Mouse (Mus musculus) heart, embryonic 16.5 days (tissue): Measurements from ENCODE around the gene Akap14. TPM values are rescaled to one million over a fixed set of nuclear protein-coding genes. Genes with fewer than 3 reads are reported as not detected.
A peak's percentile ranks its signal among the peaks of the same experiment; 100 is the strongest.

ENCODE experiments used
- ATAC-seq: fragments of 200-750 bp; cut with Nextera tagmentation; replicated peaks from 2 replicates; pipeline ENCODE4 v1.8.0; 2017; ENCODE audit warnings: moderate number of reproducible peaks; ENCODE audit not compliant: insufficient read depth, low FRiP score; ENCODE audit errors: extremely low read depth
- H3K27ac ChIP-seq: fragments of 300-500 bp; sonication (generic); 2 replicates; pipeline ENCODE4 v1.5.1; 2014; ENCODE audit warnings: mild to moderate bottlenecking, low read length, control low read depth, moderate library complexity
- H3K27me3 ChIP-seq: fragments of 300-500 bp; sonication (generic); 2 replicates; pipeline ENCODE4 v1.6.1; 2014; ENCODE audit warnings: low read length, mixed read lengths; ENCODE audit not compliant: control insufficient read depth, insufficient read depth
- H3K36me3 ChIP-seq: fragments of 300-500 bp; sonication (generic); 2 replicates; pipeline ENCODE4 v1.6.1; 2014; ENCODE audit not compliant: control insufficient read depth, insufficient read depth
- H3K4me1 ChIP-seq: fragments of 300-500 bp; sonication (generic); 2 replicates; pipeline ENCODE4 v1.6.1; 2014; ENCODE audit warnings: low read length, mixed read lengths; ENCODE audit not compliant: control insufficient read depth, insufficient read depth
- H3K4me2 ChIP-seq: fragments of 300-500 bp; sonication (generic); 2 replicates; pipeline ENCODE4 v1.6.1; 2014; ENCODE audit warnings: low read depth, mild to moderate bottlenecking, control low read depth, low read length
- H3K4me3 ChIP-seq: fragments of 300-500 bp; sonication (generic); 2 replicates; pipeline ENCODE4 v1.5.1; 2014; ENCODE audit warnings: mild to moderate bottlenecking, control low read depth, low read length
- H3K9ac ChIP-seq: fragments of 300-500 bp; sonication (generic); 2 replicates; pipeline ENCODE4 v1.6.1; 2014; ENCODE audit warnings: low read length, control low read depth
- H3K9me3 ChIP-seq: fragments of 300-500 bp; sonication (generic); replicated peaks from 2 replicates; pipeline ENCODE4 v1.6.1; 2016; ENCODE audit warnings: low read length; ENCODE audit not compliant: control insufficient read depth
- WGBS: fragments of 180-500 bp; shearing (Covaris S2); extraction: QIAGEN DNeasy Blood & Tissue Kit; methylation state at CpG from one replicate; pipeline ENCODE4 v1.1.7; 2014; 5-methylcytosine and 5-hydroxymethylcytosine counted together
- polyA plus RNA-seq: library from polyadenylated mRNA; unstranded; fragments of >200 nt; fragmentation: Nextera tagmentation; extraction: Ambion mirVana; gene quantifications from 2 replicates; pipeline ENCODE4 v1.2.1, GENCODE M21; 2015

The Akap14 gene
- polyA plus RNA-seq, 1 experiment from 2014 or later = not detected

- ATAC-seq = no peak; the same call in 1 of the 2 replicates
- no peaks in the 10 kb centered on the region for H3K4me1 ChIP-seq
- no peak overlapping the region for H3K9ac ChIP-seq
- H3K27ac ChIP-seq = no peak overlapping the region
- H3K4me2 ChIP-seq = no peak overlapping the region
- no peaks in the 10 kb centered on the region for H3K9me3 ChIP-seq
- no peaks in the 10 kb centered on the region for H3K36me3 ChIP-seq
- no peak overlapping the region for H3K4me3 ChIP-seq
- no peaks in the 10 kb centered on the region for H3K27me3 ChIP-seq
- 23% methylated on average over 5 of the region's 5 CpGs for WGBS
Measured at GRCm38 (mm10) chrX:37117085-37117484, 51.6 kb downstream of the Akap14 start.

DNA sequence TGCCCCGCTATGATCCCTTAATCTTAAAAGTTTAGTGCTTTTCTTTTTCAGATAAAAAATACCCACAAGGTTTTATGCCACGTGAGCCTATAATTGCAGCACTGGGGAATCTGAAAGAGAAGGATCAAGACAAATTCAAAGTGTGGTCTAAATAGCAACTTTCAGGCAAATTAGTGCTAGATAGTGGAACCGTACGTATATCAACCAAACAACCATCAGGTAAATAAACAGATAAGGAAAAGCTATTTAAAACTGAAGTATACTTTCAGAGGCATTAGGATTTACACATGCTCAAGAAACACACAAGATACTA is 57.8 kb downstream of the Akap14 start:
- Histone ChIP-seq H3K27ac (no peak overlapping the region), H3K27me3 (no peaks in the 10 kb centered on the region), H3K9ac (no peak overlapping the region), H3K4me2 (peak overlapping the region; percentile 44; the same call in 1 of the 2 replicates), H3K36me3 (no peaks in the 10 kb centered on the region), H3K4me1 (no peaks in the 10 kb centered on the region), H3K9me3 (no peaks in the 10 kb centered on the region), H3K4me3 (no peak overlapping the region)
- 73% methylated on average over 4 of the region's 4 CpGs for WGBS
- no peak for ATAC-seq

DNA sequence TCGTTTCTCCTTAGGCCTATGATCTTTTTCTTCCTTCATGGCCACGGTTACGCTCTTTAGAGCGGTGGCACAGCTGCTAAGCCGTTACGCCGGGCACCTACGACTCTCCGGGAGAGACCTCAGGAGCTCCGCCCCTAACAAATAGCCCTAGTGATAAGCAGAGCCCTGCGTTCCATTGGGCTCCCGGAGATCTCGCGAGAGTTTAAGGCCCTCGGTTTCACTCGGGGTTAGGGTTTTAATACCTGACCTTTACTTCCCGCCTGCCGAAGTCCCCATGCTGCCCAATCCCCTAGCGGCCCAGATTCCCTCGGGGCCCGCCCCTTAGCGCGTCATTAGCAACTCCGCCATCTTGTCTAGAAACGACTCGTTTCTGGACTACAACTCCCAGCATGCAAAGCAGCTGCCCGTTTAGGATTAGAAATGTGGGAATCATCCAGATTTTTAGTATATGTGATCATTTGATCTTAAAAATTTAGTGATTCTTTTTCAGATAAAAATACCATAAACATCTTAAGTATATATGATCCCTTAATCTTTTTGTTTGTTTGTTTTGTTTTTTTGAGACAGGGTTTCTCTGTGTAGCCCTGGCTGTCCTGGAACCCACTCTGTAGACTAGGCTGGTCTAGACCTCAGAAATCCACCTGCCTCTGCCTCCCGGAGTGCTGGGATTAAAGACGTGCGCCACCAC is 58.3 kb downstream of the Akap14 start, which contains the start of gene Upf3b:
TSS of gene Upf3b (minus strand) at position 130 of the 688 bp plus-strand sequence.
- Histone ChIP-seq H3K4me3 (peak within 1 kb of the TSS; percentile 74), H3K27ac (peak within 1 kb of the TSS; percentile 94), H3K9ac (peak within 1 kb of the TSS; percentile 80), H3K9me3 (no peaks in the 10 kb centered on the region), H3K36me3 (no peaks in the 10 kb centered on the region), H3K4me1 (no peaks in the 10 kb centered on the region), H3K4me2 (peak within 1 kb of the TSS; percentile 69), H3K27me3 (no peaks in the 10 kb centered on the region)
- ATAC-seq = peak; percentile 99
- 12% methylated on average over 30 of the region's 30 CpGs for WGBS

DNA sequence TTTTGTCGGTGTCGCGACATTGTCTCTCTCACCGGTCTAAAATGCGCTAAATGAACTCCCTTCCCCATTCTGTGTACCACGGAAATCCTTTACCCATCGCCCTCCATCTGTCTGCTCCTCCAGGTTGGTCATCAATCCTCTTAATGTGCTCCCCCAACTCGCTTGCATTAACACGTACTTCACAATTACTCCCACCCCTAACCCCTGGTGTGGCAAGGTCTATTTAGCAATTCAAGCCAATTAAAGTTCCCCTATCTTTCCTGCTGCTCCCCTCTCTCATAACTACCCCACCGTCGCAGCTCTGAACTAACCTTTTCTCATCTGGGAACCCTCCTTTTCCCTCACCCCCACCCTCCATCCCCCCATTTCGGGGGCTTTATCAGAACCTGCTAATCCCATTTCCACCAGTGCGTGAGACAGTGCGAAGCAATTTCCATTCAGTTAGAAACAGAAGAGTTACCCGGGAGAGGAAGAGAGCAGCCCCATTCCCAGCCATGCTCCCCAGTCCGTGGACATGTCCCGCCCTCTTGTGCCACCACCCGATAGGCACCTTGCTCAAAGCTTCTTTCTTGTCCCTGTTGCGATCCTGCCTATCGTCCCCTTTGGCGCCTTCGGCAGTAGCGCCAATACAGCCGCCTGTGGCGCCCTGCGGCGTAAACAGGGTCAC is 59.0 kb downstream of the Akap14 start:
- H3K36me3 ChIP-seq = no peaks in the 10 kb centered on the region
- H3K9me3 ChIP-seq = no peaks in the 10 kb centered on the region
- H3K4me1 ChIP-seq = no peaks in the 10 kb centered on the region
- 12% methylated on average over 27 of the region's 27 CpGs for WGBS
- peak overlapping the region; percentile 69 for H3K4me2 ChIP-seq
- ATAC-seq = peak; percentile 82
- H3K9ac ChIP-seq = peak overlapping the region; percentile 80
- H3K4me3 ChIP-seq = peak overlapping the region; percentile 74
- H3K27me3 ChIP-seq = no peaks in the 10 kb centered on the region
- peak overlapping the region; percentile 94 for H3K27ac ChIP-seq

DNA sequence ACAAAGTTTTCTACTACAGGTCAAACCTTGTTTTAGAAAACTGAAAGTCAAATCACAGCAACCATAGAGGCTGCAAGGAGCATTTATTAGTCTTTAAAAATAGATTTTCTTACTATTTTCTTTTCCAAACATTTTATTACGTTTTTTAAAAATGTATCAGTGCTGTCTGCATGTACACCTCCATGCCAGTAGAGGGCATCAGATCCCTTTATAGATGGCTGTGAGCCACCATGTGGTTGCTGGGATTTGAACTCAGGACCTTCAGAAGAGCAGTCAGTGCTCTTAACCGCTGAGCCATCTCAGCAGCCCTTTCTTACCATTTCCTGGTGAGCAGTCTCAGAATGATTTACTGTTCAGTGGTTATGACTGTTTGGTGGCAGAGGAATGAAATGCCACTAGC is 64.8 kb downstream of the Akap14 start:
- no peaks in the 10 kb centered on the region for H3K9me3 ChIP-seq
- no peak overlapping the region for H3K9ac ChIP-seq
- H3K27me3 ChIP-seq = no peaks in the 10 kb centered on the region
- H3K4me2 ChIP-seq = no peak overlapping the region
- peaks cover 9% of the 10 kb centered on the region for H3K36me3 ChIP-seq
- H3K4me3 ChIP-seq = no peak overlapping the region
- H3K27ac ChIP-seq = no peak overlapping the region
- no peaks in the 10 kb centered on the region for H3K4me1 ChIP-seq
- 81% methylated on average over 2 of the region's 2 CpGs for WGBS
- no peak for ATAC-seq

Other genes with a start within 250 kb of the Akap14 start
- gene Sept6, start 177.0 kb downstream of the Akap14 start, polyA plus RNA-seq = 49.7 and 50.3 TPM in 2 replicates
- gene Sowahd, start 120.0 kb downstream of the Akap14 start, polyA plus RNA-seq = 0.15 and 0.24 TPM in 2 replicates
- gene Rpl39, start 83.4 kb downstream of the Akap14 start, polyA plus RNA-seq = 275 and 291 TPM in 2 replicates
- gene Upf3b, start 58.5 kb downstream of the Akap14 start, polyA plus RNA-seq = 13.5 and 13.6 TPM in 2 replicates
- 10.3 and 13.2 TPM in 2 replicates for gene Nkap, start 42.0 kb downstream of the Akap14 start, polyA plus RNA-seq
- gene Ndufa1, start 22.3 kb upstream of the Akap14 start, polyA plus RNA-seq = 767 and 842 TPM in 2 replicates
- 5.5 and 7.1 TPM in 2 replicates for gene Rnf113a1, start 22.4 kb upstream of the Akap14 start, polyA plus RNA-seq
- gene Gm9, start 42.2 kb upstream of the Akap14 start, polyA plus RNA-seq = not detected in 2 replicates
- not detected in 2 replicates for gene Rhox1, start 53.4 kb upstream of the Akap14 start, polyA plus RNA-seq
- not detected in 2 replicates for gene Rhox2a, start 76.1 kb upstream of the Akap14 start, polyA plus RNA-seq
- not detected in 2 replicates for gene Rhox3a, start 81.1 kb upstream of the Akap14 start, polyA plus RNA-seq
- 0.14 TPM in 1 of 2 replicates, not detected in the other for gene Rhox4a, start 96.5 kb upstream of the Akap14 start, polyA plus RNA-seq
- gene Rhox3a2, start 211.2 kb upstream of the Akap14 start, polyA plus RNA-seq = not detected in 2 replicates
- 2.3 and 6.1 TPM in 2 replicates for gene Rhox4a2, start 222.0 kb upstream of the Akap14 start, polyA plus RNA-seq
- gene Rhox2b, start 243.2 kb upstream of the Akap14 start, polyA plus RNA-seq = not detected in 2 replicates